Mouse (Mus musculus) CD4-positive helper T cell, adult 2 months (primary cell): Measurements from ENCODE around the gene Syde2.

ENCODE experiments used
- DNase-seq: peaks from one replicate; pipeline ENCODE4 v3.0.0-alpha.2; 2012; ENCODE audit warnings: low read depth, missing footprints, low spot score

The Syde2 gene

DNA sequence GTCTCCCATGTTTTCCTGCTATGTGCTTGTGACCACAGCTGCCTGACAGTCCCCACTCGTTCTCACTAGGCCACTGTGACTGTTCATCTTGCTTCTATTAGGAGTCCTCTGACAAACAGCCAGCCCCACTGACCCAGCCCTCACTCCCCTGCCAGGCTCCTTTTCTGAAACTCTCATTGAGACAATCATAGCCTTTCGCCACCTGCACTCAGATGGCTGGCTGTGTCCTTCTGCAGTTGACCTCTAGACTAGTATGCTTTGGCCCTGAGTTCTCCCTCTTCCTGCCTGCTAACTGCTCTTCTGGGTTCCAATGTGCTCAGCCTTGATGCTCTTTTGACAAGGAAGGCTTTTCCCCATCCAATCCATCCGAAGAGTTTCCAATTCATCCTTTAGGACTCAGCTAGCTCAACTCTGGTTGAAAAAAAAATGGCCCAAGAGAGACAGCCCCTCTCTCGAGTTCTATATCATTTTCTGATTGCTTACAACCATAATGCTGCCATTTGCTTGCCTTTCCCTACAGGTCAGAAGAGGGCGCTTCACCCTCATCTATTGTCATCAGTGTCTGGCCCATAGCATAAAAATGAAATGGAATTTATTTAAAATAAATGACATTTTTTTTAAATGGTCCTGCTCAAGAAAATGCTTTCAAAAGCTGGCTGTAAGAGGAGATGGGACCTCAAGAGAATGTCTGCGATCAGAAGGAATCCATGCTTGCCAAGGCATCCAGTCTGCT is 65.6 kb downstream of the Syde2 start:
- no peak for DNase-seq

DNA sequence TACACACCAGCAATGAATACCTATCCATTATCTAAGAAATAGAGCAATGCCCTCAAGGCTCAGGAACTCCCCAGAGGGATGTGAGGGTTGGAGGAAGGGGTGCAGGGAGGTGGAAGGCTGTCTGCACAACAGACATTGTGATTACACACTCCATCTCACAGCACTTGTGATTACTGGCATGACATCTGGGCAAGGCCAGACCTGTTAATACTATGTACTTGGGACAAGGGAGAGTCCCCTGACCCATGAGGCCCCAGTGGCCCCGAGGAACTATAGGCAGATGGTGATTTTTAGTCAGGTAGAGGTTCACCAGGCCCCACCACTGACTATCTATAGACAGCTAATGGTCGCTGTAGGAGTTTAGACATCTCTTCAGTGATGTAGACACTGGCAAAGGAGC is 66.2 kb downstream of the Syde2 start:
- DNase-seq: no peak

DNA sequence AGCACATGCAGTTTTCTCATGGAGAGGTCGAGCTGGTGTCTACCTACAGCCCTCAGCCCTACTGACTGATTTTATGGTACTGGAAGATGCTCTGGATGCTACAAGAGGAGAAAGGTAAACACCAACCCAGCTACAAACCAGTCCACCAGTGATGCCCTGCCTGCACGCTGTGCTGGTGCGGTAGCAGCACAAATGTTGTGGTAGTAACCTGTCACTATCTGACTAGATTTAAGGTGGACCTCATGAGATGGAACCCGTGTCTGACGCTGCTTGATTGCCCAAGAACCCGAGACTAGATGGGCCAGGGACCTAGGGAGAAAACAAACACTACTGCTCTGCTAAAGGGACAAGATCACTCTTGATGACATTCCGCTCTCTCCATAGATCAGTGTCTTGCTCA is 69.5 kb downstream of the Syde2 start:
- DNase-seq: no peak

DNA sequence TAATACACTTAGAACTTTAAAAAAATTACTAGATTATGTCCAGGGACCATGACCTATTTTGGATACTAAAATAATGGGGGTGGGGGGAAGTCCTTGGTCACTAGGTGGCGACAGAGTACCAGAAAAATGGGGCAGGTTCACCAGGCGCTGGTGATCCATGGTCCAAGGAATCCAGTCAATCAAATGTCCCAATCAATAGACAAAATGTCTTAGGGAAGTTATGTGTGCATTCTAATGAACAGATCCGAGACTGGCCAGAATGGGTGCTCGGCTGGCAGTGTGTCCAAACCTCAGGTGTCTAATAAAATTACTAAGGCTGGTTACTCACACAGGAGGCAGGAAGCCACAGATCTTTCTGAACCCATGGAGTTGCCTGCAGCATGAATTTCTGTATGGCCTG is 70.6 kb downstream of the Syde2 start:
- peak; percentile 58 for DNase-seq

DNA sequence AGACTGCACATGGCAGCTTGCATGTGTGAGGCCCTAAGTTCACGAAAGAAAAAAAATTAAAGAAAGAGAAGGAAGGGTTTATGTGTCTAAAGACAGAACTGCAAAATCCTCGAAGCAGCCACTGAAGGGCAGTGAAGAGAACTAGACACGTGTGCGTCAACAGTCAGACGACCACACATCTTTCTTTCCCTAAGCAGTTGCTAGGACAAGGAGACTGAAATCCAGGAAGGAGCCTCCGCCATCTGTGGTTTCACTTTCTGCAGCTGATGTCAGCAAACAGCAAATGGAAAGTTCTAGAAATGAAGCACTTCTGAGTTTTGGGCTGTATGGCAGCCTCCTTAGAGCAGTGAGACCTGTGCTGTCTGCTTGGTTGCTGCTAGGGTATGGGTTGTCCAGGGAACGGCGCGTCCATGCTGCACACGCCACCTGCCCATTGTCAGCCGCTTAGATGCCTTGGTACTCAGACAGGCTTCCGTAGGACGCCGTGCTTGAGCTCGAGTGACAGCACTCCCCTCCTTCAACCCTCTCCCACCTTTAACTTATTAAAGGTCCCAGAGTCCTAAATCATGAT is 71.8 kb downstream of the Syde2 start:
- DNase-seq: peak; percentile 25

DNA sequence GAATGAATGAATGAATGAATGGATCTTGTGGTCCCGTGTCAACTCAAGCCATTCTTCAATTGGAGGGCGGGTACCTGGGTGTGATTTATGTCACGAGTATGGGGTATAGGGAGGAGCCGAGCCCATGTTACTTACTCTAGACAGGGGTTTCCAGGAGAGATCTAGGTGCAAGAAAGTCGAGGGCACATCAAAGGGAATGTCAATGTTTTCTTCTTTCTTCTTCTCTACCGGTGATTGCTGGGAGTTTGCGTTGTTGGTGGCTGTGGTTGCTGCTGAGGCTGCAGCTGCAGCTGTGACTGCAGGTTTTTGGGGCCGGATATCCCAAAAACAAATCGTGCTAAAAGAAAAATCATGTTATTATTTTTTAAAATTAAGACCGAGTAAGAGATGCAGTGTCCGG is 75.5 kb downstream of the Syde2 start:
- peak; percentile 59 for DNase-seq

DNA sequence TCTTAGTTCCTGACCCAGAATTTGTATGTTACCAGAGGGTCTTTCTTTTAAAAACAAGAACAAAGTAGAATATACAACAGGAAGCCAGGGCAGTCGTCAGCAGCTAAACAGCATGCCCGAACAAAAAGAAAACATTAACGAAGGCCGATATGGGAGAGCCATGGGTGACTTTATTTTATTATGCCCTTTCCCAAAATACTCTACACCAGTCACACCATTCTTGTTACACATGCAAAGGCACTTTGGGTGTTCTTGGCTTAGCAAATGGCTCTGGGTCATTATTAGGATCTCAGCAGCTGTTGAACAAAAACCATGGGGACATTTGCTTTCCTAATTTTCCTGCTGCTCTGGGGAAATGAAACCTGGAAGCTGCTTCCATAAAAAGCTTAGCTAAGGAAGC is 81.6 kb downstream of the Syde2 start:
- no peak for DNase-seq
